Mouse (Mus musculus): ENCODE measurements around the gene Ak5.

DNA sequence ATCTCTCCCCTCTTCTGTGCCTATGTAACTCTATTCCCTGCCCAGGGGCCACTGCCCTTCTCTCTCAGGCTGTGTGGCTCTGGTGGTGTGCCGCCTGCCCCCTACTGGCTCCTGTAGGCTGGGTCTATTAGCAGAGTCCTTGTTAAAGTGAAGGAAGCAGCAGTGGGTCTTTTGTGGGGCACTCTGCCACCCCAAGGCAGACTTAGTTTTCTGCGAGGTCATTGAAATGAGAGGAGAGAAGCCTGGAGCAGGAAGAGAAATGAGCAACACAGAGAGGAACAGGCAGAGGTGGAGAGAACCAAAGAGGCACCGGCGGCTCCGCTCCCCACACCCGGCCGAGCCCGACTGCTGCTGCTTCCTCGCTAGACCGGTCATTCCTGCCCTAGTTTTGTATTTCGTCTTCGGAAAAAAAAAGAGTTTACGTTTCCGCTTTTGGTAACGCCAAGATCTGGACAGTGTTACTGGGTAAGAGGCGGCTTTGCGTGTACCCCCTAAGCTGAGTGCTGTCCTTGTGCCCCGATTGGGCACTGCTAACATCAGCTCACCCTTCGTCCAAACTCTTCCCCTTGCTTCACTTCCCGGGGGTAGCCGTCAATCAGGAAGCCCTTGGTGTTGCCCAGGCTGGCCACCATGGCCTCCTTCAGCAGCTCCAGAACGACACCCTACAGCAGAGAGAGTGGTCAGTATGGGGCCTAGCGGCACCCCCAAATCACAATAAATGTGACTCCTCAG lies 190.2 kb downstream of the Ak5 start:
- TF ChIP-seq CTCF (IDR thresholded peaks at IDR 0.05; ENCODE audit: control insufficient read depth, insufficient read depth, low read length) (peak; percentile 75), POLR2A (IDR thresholded peaks at IDR 0.05; ENCODE audit: borderline replicate concordance, control insufficient read depth, low read depth, low read length) (no peak)
